Mouse (Mus musculus): ENCODE results near the gene Chn2. TPM values are rescaled to one million over a fixed set of nuclear protein-coding genes. Genes with fewer than 3 reads are reported as not detected.

Chn2 gene
- polyA plus RNA-seq, 1 experiment from 2014 or later = 17.1 TPM

DNA sequence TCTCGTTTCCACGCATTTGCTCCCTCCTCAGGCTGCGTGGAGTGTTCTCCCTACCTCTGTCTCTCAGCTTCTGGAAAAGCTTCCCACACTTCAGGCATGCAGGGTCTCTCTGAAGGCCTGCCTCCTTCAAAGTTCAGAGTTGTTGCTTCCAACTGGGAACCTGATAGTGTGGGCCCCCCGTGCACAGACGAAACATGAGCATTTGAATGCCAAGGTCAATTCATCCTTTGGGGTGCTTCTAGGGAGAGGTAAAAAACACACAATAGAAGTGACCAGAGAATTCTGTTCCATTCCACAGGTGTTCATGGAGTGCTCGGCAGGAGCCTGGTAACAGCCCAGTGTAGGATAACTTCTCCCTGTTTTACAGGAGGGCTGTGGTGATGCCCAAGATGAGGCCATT is 44.7 kb downstream of the Chn2 start:
- Histone ChIP-seq H3K9me3 (ENCODE audit: low read length) (no peaks in the 10 kb centered on the region), H3K27me3 (ENCODE audit: insufficient read depth, low read length) (no peaks in the 10 kb centered on the region), H3K4me2 (replicated peaks; ENCODE audit: low read depth, low read length) (no peak overlapping the region), H3K36me3 (ENCODE audit: insufficient read depth, low read length) (no peaks in the 10 kb centered on the region), H3K9ac (replicated peaks; ENCODE audit: low read length) (no peak overlapping the region), H3K4me1 (ENCODE audit: insufficient read depth, low read length) (peaks cover 31% of the 10 kb centered on the region), H3K4me3 (ENCODE audit: low read length) (no peak overlapping the region), H3K27ac (ENCODE audit: low read length) (no peak overlapping the region)
- 54% methylated on average over 6 of the region's 6 CpGs for WGBS
- no peak for ATAC-seq (ENCODE audit: low FRiP score, low TSS enrichment)

DNA sequence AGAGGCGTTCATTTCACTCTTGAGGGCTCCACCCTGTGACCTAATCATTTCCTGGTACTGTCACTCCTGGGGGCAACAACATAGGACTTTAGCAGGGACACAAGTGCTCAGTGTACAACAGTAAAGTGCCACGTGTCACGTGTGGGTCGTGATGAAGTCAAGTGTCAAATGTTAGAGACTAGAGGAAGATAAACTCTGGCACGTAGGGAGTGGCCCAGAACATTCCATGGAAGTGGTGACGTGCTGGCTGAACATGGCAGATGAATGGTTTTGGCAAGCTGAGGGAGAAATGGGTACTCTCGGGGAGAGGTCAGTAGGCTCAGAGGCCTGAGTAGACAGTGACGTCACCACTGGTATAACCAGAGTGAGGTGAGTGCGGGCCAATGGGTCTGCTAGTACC is 45.7 kb downstream of the Chn2 start:
- Histone ChIP-seq H3K36me3 (ENCODE audit: insufficient read depth, low read length) (no peaks in the 10 kb centered on the region), H3K27me3 (ENCODE audit: insufficient read depth, low read length) (no peaks in the 10 kb centered on the region), H3K9me3 (ENCODE audit: low read length) (no peaks in the 10 kb centered on the region), H3K4me1 (ENCODE audit: insufficient read depth, low read length) (peaks cover 31% of the 10 kb centered on the region), H3K4me2 (replicated peaks; ENCODE audit: low read depth, low read length) (no peak overlapping the region), H3K9ac (replicated peaks; ENCODE audit: low read length) (no peak overlapping the region), H3K27ac (ENCODE audit: low read length) (no peak overlapping the region), H3K4me3 (ENCODE audit: low read length) (no peak overlapping the region)
- 71% methylated on average over 9 of the region's 9 CpGs for WGBS
- ATAC-seq (ENCODE audit: low FRiP score, low TSS enrichment) = no peak

DNA sequence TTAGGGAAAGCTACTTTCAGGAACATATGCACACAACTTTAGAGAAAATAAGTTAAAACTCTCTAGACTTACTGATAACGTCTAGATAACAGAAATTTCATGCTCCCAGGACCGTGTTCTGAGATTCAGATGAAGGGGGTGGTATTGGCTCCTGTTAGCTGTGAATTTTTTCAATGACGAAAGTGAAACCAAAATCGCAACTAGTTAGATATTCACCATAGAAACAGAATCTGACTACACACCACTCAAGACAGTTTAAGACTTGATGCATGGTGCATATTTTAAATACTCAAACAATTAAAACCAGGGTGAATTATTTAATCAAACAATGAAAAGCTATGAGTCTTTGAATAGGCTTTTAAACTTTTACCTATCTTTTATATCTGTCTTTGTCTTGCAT is 48.8 kb downstream of the Chn2 start:
- Histone ChIP-seq H3K9me3 (ENCODE audit: low read length) (no peaks in the 10 kb centered on the region), H3K27me3 (ENCODE audit: insufficient read depth, low read length) (no peaks in the 10 kb centered on the region), H3K9ac (replicated peaks; ENCODE audit: low read length) (no peak overlapping the region), H3K4me1 (ENCODE audit: insufficient read depth, low read length) (peaks cover 21% of the 10 kb centered on the region), H3K27ac (ENCODE audit: low read length) (no peak overlapping the region), H3K36me3 (ENCODE audit: insufficient read depth, low read length) (no peaks in the 10 kb centered on the region), H3K4me3 (ENCODE audit: low read length) (no peak overlapping the region), H3K4me2 (replicated peaks; ENCODE audit: low read depth, low read length) (no peak overlapping the region; the same call in 1 of the 2 replicates)
- no peak for ATAC-seq (ENCODE audit: low FRiP score, low TSS enrichment)
- WGBS = 73% methylated on average over 4 of the region's 4 CpGs

- Histone ChIP-seq H3K27me3 (ENCODE audit: insufficient read depth, low read length) (no peaks in the 10 kb centered on the region), H3K4me1 (ENCODE audit: insufficient read depth, low read length) (peaks cover 5% of the 10 kb centered on the region; the same call in 1 of the 2 replicates), H3K27ac (ENCODE audit: low read length) (no peak overlapping the region), H3K4me3 (ENCODE audit: low read length) (no peak overlapping the region), H3K9me3 (ENCODE audit: low read length) (no peaks in the 10 kb centered on the region), H3K4me2 (replicated peaks; ENCODE audit: low read depth, low read length) (no peak overlapping the region), H3K9ac (replicated peaks; ENCODE audit: low read length) (no peak overlapping the region), H3K36me3 (ENCODE audit: insufficient read depth, low read length) (no peaks in the 10 kb centered on the region)
- ATAC-seq (ENCODE audit: low FRiP score, low TSS enrichment) = no peak
- WGBS = 63% methylated on average over 3 of the region's 3 CpGs
These were observed 51.5 kb downstream of the Chn2 start for GRCm38 (mm10) chr6:54090822-54091221.

DNA sequence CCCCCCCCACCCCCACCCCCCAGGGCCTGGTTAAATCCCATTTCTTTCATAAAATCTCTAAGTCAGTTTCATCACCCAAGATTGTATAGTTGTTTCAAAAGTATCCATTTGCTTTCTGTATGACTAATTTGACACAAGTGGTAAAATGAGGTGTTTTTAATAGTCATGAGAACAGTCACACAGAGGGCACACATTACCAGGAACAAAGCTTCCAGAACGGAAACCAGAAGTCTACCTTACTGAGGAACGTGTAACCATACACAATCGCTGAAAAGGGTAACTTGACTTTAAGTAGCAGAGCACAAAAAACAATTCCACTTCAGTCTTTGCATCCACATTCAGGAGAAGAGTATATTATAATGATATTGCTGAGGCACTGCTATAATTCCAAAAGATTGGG is 53.6 kb downstream of the Chn2 start:
- Histone ChIP-seq H3K9ac (replicated peaks; ENCODE audit: low read length) (no peak overlapping the region), H3K27ac (ENCODE audit: low read length) (no peak overlapping the region), H3K9me3 (ENCODE audit: low read length) (no peaks in the 10 kb centered on the region), H3K4me1 (ENCODE audit: insufficient read depth, low read length) (peaks cover 9% of the 10 kb centered on the region; the same call in 1 of the 2 replicates), H3K4me2 (replicated peaks; ENCODE audit: low read depth, low read length) (no peak overlapping the region), H3K4me3 (ENCODE audit: low read length) (no peak overlapping the region), H3K36me3 (ENCODE audit: insufficient read depth, low read length) (no peaks in the 10 kb centered on the region), H3K27me3 (ENCODE audit: insufficient read depth, low read length) (no peaks in the 10 kb centered on the region)
- ATAC-seq (ENCODE audit: low FRiP score, low TSS enrichment) = no peak
- WGBS = 88% methylated on average over 3 of the region's 3 CpGs

DNA sequence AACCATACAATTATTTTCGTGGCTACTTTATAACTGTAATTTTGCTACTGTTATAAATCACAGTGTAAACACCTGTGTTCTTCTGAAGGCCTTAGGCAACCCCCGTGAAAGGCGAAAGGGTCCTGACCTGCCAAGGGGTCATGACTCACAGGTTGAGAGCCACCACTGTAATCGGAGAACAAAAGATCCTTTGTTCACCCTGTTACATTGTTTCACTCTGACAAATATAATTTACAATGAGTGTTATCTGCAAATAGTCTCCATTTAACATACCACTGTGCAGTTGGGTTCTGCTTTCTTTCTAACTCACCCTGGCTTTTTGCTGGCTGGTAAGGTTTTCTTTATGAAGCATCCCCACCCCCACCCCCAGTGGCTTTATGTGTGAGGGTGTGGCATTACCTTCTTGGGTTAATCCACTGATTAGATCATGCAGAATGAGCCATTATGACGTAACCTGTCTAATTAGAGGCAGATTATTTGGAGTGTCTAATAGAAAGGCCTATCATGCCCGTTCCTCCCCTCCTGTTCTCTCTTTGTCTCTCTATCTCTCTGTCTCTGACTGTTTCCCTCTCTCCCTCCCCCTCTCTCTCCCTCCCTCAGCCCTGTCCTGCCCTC is 56.9 kb downstream of the Chn2 start:
- ATAC-seq (ENCODE audit: low FRiP score, low TSS enrichment) = no peak
- Histone ChIP-seq H3K36me3 (ENCODE audit: insufficient read depth, low read length) (no peaks in the 10 kb centered on the region), H3K27me3 (ENCODE audit: insufficient read depth, low read length) (no peaks in the 10 kb centered on the region), H3K27ac (ENCODE audit: low read length) (no peak overlapping the region), H3K4me3 (ENCODE audit: low read length) (no peak overlapping the region), H3K9me3 (ENCODE audit: low read length) (no peaks in the 10 kb centered on the region), H3K4me2 (replicated peaks; ENCODE audit: low read depth, low read length) (no peak overlapping the region), H3K9ac (replicated peaks; ENCODE audit: low read length) (no peak overlapping the region), H3K4me1 (ENCODE audit: insufficient read depth, low read length) (peaks cover 5% of the 10 kb centered on the region; the same call in 1 of the 2 replicates)
- 42% methylated on average over 6 of the region's 6 CpGs for WGBS

- 36% methylated on average over 7 of the region's 7 CpGs for WGBS
- Histone ChIP-seq H3K9ac (replicated peaks; ENCODE audit: low read length) (no peak overlapping the region), H3K4me2 (replicated peaks; ENCODE audit: low read depth, low read length) (no peak overlapping the region), H3K36me3 (ENCODE audit: insufficient read depth, low read length) (no peaks in the 10 kb centered on the region), H3K27me3 (ENCODE audit: insufficient read depth, low read length) (no peaks in the 10 kb centered on the region), H3K9me3 (ENCODE audit: low read length) (no peaks in the 10 kb centered on the region), H3K4me1 (ENCODE audit: insufficient read depth, low read length) (peaks cover 5% of the 10 kb centered on the region; the same call in 1 of the 2 replicates), H3K4me3 (ENCODE audit: low read length) (no peak overlapping the region), H3K27ac (ENCODE audit: low read length) (no peak overlapping the region)
- ATAC-seq (ENCODE audit: low FRiP score, low TSS enrichment) = no peak
These were observed 57.5 kb downstream of the Chn2 start for GRCm38 (mm10) chr6:54096836-54097235.

DNA sequence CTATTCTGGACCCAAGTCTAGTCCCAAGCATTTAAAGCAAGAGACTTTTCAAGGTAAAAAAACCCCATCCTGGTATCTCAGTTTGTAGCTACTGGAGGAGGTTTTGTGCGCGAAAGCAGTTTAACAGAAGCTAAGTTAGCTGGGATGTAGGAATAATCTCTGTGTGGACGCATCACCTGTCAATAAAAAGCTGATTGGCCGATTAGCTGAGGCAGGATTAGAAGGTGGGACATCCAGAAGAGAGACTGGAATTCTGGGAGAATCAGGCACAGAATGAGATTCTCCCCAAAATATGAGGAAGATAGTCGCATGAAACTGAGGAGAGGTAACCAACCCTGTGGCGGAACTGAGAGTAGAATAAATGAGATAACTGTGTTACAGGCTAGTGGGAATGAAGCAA is 59.0 kb downstream of the Chn2 start:
- no peaks in the 10 kb centered on the region for H3K9me3 ChIP-seq (ENCODE audit: low read length)
- H3K9ac ChIP-seq (replicated peaks; ENCODE audit: low read length) = no peak overlapping the region
- WGBS = 94% methylated on average over 6 of the region's 6 CpGs
- H3K4me1 ChIP-seq (ENCODE audit: insufficient read depth, low read length) = peaks cover 7% of the 10 kb centered on the region; the same call in 1 of the 2 replicates
- H3K27ac ChIP-seq (ENCODE audit: low read length) = no peak overlapping the region
- no peak overlapping the region for H3K4me2 ChIP-seq (replicated peaks; ENCODE audit: low read depth, low read length)
- no peak overlapping the region for H3K4me3 ChIP-seq (ENCODE audit: low read length)
- H3K36me3 ChIP-seq (ENCODE audit: insufficient read depth, low read length) = no peaks in the 10 kb centered on the region
- ATAC-seq (ENCODE audit: low FRiP score, low TSS enrichment) = no peak
- H3K27me3 ChIP-seq (ENCODE audit: insufficient read depth, low read length) = no peaks in the 10 kb centered on the region

DNA sequence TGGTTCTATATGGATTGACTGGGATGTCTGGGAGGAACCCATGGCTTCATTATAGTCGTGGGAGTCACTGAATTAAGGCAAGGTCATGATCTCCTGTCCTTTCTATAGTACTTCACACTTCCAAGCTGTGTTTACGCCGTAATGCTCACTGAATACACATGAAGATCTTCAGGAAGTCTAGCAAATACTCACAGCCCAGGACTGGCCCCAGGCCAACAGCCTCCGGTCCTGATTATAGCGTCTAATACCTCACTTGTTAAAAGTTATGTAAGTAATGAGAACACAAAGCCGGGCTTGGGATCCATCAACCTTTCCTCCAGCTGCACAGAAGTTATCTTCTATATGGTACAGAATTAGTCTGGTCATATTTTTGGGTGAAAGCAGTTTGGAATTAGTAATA is 60.3 kb downstream of the Chn2 start:
- no peaks in the 10 kb centered on the region for H3K27me3 ChIP-seq (ENCODE audit: insufficient read depth, low read length)
- no peaks in the 10 kb centered on the region for H3K9me3 ChIP-seq (ENCODE audit: low read length)
- H3K4me3 ChIP-seq (ENCODE audit: low read length) = no peak overlapping the region
- 45% methylated on average over 6 of the region's 6 CpGs for WGBS
- no peak overlapping the region for H3K4me2 ChIP-seq (replicated peaks; ENCODE audit: low read depth, low read length)
- H3K27ac ChIP-seq (ENCODE audit: low read length) = no peak overlapping the region
- H3K4me1 ChIP-seq (ENCODE audit: insufficient read depth, low read length) = peaks cover 8% of the 10 kb centered on the region; the same call in 1 of the 2 replicates
- H3K36me3 ChIP-seq (ENCODE audit: insufficient read depth, low read length) = no peaks in the 10 kb centered on the region
- no peak overlapping the region for H3K9ac ChIP-seq (replicated peaks; ENCODE audit: low read length)
- ATAC-seq (ENCODE audit: low FRiP score, low TSS enrichment) = no peak

GRCm38 (mm10) chr6:54102210-54102609 is 62.9 kb downstream of the Chn2 start:
- Histone ChIP-seq H3K4me1 (ENCODE audit: insufficient read depth, low read length) (peaks cover 15% of the 10 kb centered on the region), H3K36me3 (ENCODE audit: insufficient read depth, low read length) (no peaks in the 10 kb centered on the region), H3K4me2 (replicated peaks; ENCODE audit: low read depth, low read length) (no peak overlapping the region), H3K27me3 (ENCODE audit: insufficient read depth, low read length) (no peaks in the 10 kb centered on the region), H3K27ac (ENCODE audit: low read length) (no peak overlapping the region), H3K4me3 (ENCODE audit: low read length) (no peak overlapping the region), H3K9ac (replicated peaks; ENCODE audit: low read length) (no peak overlapping the region), H3K9me3 (ENCODE audit: low read length) (no peaks in the 10 kb centered on the region)
- no peak for ATAC-seq (ENCODE audit: low FRiP score, low TSS enrichment)
- WGBS = 82% methylated on average over 4 of the region's 4 CpGs

Measured in kidney, embryonic 16.5 days (tissue).